Mouse (Mus musculus) spleen, adult 2 months (tissue): Measurements from ENCODE around the gene Slc4a4. TPM values are rescaled to one million over a fixed set of nuclear protein-coding genes. Genes with fewer than 3 reads are reported as not detected.

ENCODE experiments used
- DNase-seq, 2 experiments: peaks; one replicate each; pipeline versions ENCODE4 v3.0.0 to v3.0.0-alpha.2; 2012 to 2021; ENCODE audit warnings: low spot score in 2 of 2, low read depth in 1 of 2
- H3K27ac ChIP-seq: fragments of 200-500 bp; 2 replicates; pipeline ENCODE4 v1.5.1; 2012; ENCODE audit warnings: low read length, inconsistent platforms; ENCODE audit not compliant: insufficient read depth
- H3K27me3 ChIP-seq: fragments of 200-500 bp; 2 replicates; pipeline ENCODE4 v1.6.1; 2012; ENCODE audit warnings: mild to moderate bottlenecking, moderate library complexity, low read length, inconsistent platforms; ENCODE audit not compliant: control insufficient read depth, insufficient read depth
- H3K36me3 ChIP-seq: fragments of 200-500 bp; 2 replicates; pipeline ENCODE4 v1.6.1; 2012; ENCODE audit warnings: mild to moderate bottlenecking, low read length, inconsistent platforms; ENCODE audit not compliant: control insufficient read depth, insufficient read depth
- H3K4me1 ChIP-seq: fragments of 200-500 bp; 2 replicates; pipeline ENCODE4 v1.6.1; 2011; ENCODE audit warnings: inconsistent platforms; ENCODE audit not compliant: control insufficient read depth, insufficient read depth, insufficient read length
- H3K4me3 ChIP-seq: fragments of 200-500 bp; 2 replicates; pipeline ENCODE4 v1.5.1; 2011; ENCODE audit warnings: mild to moderate bottlenecking, inconsistent platforms; ENCODE audit not compliant: insufficient read depth, insufficient read length; ENCODE audit errors: extremely low read depth
- CTCF ChIP-seq: fragments of 200-500 bp; IDR thresholded peaks from 2 replicates; pipeline ENCODE4 v1.5.1; 2011; ENCODE audit warnings: mild to moderate bottlenecking, inconsistent platforms; ENCODE audit not compliant: insufficient read depth, insufficient read length, insufficient replicate concordance; ENCODE audit errors: extremely low read depth
- POLR2A ChIP-seq: fragments of 200-500 bp; IDR thresholded peaks from 2 replicates; pipeline ENCODE4 v1.6.1; 2011; ENCODE audit warnings: low read depth, low read length, inconsistent platforms
- WGBS: fragments of 180-500 bp; shearing (Covaris S2); methylation state at CpG from one replicate; pipeline ENCODE4 v1.1.7; 2018; 5-methylcytosine and 5-hydroxymethylcytosine counted together
- polyA plus RNA-seq: library from polyadenylated mRNA; depleted of rRNA; stranded (reverse); fragments of >200 nt; gene quantifications from 2 replicates; pipeline ENCODE4 v1.2.3, GENCODE M21; 2012

The Slc4a4 gene
- polyA plus RNA-seq, 1 experiment, result 0.14 TPM

GRCm38 (mm10) chr5:89070051-89070450, 183.4 kb downstream of the Slc4a4 start:
- no peak overlapping the region for H3K4me3 ChIP-seq
- H3K27ac ChIP-seq, result no peak overlapping the region
- DNase-seq, result no peak
- TF ChIP-seq POLR2A, result no peak
- no peak for TF ChIP-seq CTCF
- no peaks in the 10 kb centered on the region for H3K4me1 ChIP-seq
- no peaks in the 10 kb centered on the region for H3K36me3 ChIP-seq
- 92% methylated on average over 3 of the region's 3 CpGs for WGBS
- no peaks in the 10 kb centered on the region for H3K27me3 ChIP-seq

GRCm38 (mm10) chr5:89071957-89072356, 185.3 kb downstream of the Slc4a4 start:
- no peak overlapping the region for H3K4me3 ChIP-seq
- H3K27me3 ChIP-seq, result no peaks in the 10 kb centered on the region
- 93% methylated on average over 4 of the region's 4 CpGs for WGBS
- H3K27ac ChIP-seq, result no peak overlapping the region
- DNase-seq, result no peak
- H3K4me1 ChIP-seq, result no peaks in the 10 kb centered on the region
- TF ChIP-seq POLR2A (no peak), CTCF (no peak)
- no peaks in the 10 kb centered on the region for H3K36me3 ChIP-seq

- no peaks in the 10 kb centered on the region for H3K4me1 ChIP-seq
- H3K27me3 ChIP-seq, result no peaks in the 10 kb centered on the region
- no peak for TF ChIP-seq POLR2A
- TF ChIP-seq CTCF, result no peak
- no peak overlapping the region for H3K4me3 ChIP-seq
- DNase-seq, result no peak
- no peak overlapping the region for H3K27ac ChIP-seq
- 79% methylated on average over 1 of the region's 1 CpGs for WGBS
- H3K36me3 ChIP-seq, result no peaks in the 10 kb centered on the region
Observed at GRCm38 (mm10) chr5:89077711-89078110, 191.1 kb downstream of the Slc4a4 start.

DNA sequence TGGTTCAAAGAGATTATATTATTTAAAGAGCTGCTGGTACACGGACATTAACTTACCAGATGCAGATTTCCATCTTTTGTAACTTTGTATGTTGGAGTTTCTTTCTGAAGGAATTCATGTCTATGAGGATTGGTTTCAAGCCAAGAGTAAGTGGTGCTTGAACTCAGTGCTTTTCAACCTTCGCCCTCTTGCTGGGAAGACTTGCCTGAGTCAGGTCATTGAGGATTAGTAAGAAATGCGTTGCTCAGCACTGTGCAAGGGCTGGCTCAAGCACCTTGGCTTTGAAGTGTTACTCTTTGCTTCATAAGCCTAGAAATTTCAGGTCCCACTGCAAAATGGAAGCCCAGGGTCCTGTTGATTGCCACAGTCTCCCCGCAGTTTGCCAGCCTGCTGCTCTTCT, 196.9 kb downstream of the Slc4a4 start:
- 87% methylated on average over 4 of the region's 4 CpGs for WGBS
- H3K4me3 ChIP-seq, result no peak overlapping the region
- no peaks in the 10 kb centered on the region for H3K4me1 ChIP-seq
- no peak for DNase-seq
- no peaks in the 10 kb centered on the region for H3K27me3 ChIP-seq
- H3K36me3 ChIP-seq, result no peaks in the 10 kb centered on the region
- H3K27ac ChIP-seq, result no peak overlapping the region
- TF ChIP-seq CTCF, result no peak
- no peak for TF ChIP-seq POLR2A

GRCm38 (mm10) chr5:89087916-89088315, 201.3 kb downstream of the Slc4a4 start:
- Histone ChIP-seq H3K4me3 (no peak overlapping the region), H3K4me1 (no peaks in the 10 kb centered on the region), H3K27ac (no peak overlapping the region), H3K36me3 (no peaks in the 10 kb centered on the region), H3K27me3 (no peaks in the 10 kb centered on the region)
- 88% methylated on average over 7 of the region's 7 CpGs for WGBS
- DNase-seq, result no peak
- TF ChIP-seq CTCF (no peak), POLR2A (no peak)

GRCm38 (mm10) chr5:89088462-89088861, 201.8 kb downstream of the Slc4a4 start:
- DNase-seq, result no peak
- H3K4me1 ChIP-seq, result no peaks in the 10 kb centered on the region
- TF ChIP-seq POLR2A (no peak), CTCF (no peak)
- WGBS, result 79% methylated on average over 11 of the region's 11 CpGs
- no peak overlapping the region for H3K27ac ChIP-seq
- no peaks in the 10 kb centered on the region for H3K27me3 ChIP-seq
- H3K36me3 ChIP-seq, result no peaks in the 10 kb centered on the region
- H3K4me3 ChIP-seq, result no peak overlapping the region

GRCm38 (mm10) chr5:89090131-89090530, 203.5 kb downstream of the Slc4a4 start:
- H3K4me3 ChIP-seq, result no peak overlapping the region
- DNase-seq, result peak; percentile 3 to 7
- 62% methylated on average over 3 of the region's 3 CpGs for WGBS
- TF ChIP-seq CTCF (no peak), POLR2A (no peak)
- H3K36me3 ChIP-seq, result no peaks in the 10 kb centered on the region
- no peak overlapping the region for H3K27ac ChIP-seq
- no peaks in the 10 kb centered on the region for H3K27me3 ChIP-seq
- no peaks in the 10 kb centered on the region for H3K4me1 ChIP-seq

- no peak for TF ChIP-seq CTCF
- no peak for TF ChIP-seq POLR2A
- H3K27ac ChIP-seq, result no peak overlapping the region
- no peaks in the 10 kb centered on the region for H3K4me1 ChIP-seq
- no peak overlapping the region for H3K4me3 ChIP-seq
- no peaks in the 10 kb centered on the region for H3K36me3 ChIP-seq
- no peaks in the 10 kb centered on the region for H3K27me3 ChIP-seq
- DNase-seq, result no peak
Observed at GRCm38 (mm10) chr5:89096371-89096770, 209.8 kb downstream of the Slc4a4 start.
